Mouse (Mus musculus): ENCODE results near the gene Olfr1178.

Gene Olfr1178

GRCm38 (mm10) chr2:88386762-88387161, at the start of gene Olfr1178:
Olfr1178 (plus strand) TSS chr2:88387062.
- no peak for DNase-seq

- no peak for DNase-seq
Observed at GRCm38 (mm10) chr2:88346392-88346791, 40.5 kb upstream of the Olfr1178 start, which contains the start of gene Olfr1177-ps. Olfr1177-ps (minus strand) TSS chr2:88346492.

GRCm38 (mm10) chr2:88356304-88356703, 30.6 kb upstream of the Olfr1178 start:
- no peak for DNase-seq

GRCm38 (mm10) chr2:88406353-88406752, 19.5 kb downstream of the Olfr1178 start, which contains the start of gene Olfr1179:
Olfr1179 (minus strand) TSS chr2:88406453.
- no peak for DNase-seq

GRCm38 (mm10) chr2:88419051-88419450, 32.2 kb downstream of the Olfr1178 start, which contains the start of gene Olfr1180:
Olfr1180 (minus strand) TSS chr2:88419151.
- no peak for DNase-seq

- DNase-seq, result no peak
Observed at GRCm38 (mm10) chr2:88426071-88426470, 39.2 kb downstream of the Olfr1178 start, which contains the start of gene Olfr1181. Olfr1181 (minus strand) TSS chr2:88426171.

- DNase-seq, result no peak
Observed at GRCm38 (mm10) chr2:88449031-88449430, 62.2 kb downstream of the Olfr1178 start, which contains the start of gene Gm13757. Gm13757 (minus strand) TSS chr2:88449131.
